Mouse (Mus musculus) v-Abl transformed pro-B cells (cell line): ENCODE results near the gene Psmd14.

ENCODE experiments used
- in situ Hi-C, 2 experiments: fragments of 400-800 bp; cut with MboI; formaldehyde crosslinking; loops; one replicate each; pipeline ENCODE4 v1.15.1; 2025; ENCODE audit not compliant: unreplicated experiment in 2 of 2

The Psmd14 gene

DNA sequence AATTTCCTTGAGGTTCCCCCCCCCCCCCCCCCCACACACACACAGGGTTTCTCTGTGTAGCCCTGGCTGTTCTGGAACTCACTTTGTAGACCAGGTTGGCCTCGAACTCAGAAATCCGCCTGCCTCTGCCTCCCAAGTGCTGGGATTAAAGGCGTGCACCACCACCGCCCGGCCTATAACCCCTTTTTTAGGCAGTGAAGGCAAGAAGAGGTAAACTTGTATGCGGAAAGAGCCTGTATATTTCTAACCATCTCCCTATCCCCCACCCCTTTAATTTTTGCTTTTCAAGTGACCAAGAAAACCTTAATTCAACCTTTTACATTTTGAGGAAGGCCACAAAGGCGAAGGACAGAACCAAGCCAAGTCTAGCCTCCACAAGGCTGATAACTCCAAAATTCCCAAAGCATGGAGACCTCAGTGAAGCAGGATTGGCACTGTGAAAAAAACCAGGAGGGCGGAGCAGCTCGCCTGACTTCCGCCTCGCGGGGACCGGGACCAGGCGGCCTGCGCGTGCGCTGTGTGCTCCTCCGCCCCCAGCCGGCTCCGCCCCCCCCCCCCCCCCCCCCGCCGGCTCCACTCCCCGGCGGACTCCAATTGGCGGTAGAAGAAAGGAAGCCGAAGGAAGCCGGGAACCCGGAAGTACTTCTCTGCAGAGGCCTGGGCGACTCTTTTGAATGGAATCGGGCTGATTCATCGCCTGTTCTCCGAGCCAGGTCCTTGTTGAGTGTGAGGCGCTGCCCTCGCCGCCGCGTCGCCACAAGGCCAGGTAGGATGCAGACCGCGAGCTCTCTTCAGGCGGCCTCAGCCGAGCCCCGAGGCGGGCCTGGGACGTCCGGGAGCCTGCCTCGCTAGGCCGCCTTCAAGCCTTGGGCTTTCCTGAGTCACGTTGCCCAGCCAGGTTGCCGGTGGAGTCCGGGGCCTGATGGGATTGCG, at the start of gene Psmd14:
Gene Psmd14, plus strand, starts transcription at position 587 of the 933 bp plus-strand sequence.
- in situ Hi-C loops: no loop called here

DNA sequence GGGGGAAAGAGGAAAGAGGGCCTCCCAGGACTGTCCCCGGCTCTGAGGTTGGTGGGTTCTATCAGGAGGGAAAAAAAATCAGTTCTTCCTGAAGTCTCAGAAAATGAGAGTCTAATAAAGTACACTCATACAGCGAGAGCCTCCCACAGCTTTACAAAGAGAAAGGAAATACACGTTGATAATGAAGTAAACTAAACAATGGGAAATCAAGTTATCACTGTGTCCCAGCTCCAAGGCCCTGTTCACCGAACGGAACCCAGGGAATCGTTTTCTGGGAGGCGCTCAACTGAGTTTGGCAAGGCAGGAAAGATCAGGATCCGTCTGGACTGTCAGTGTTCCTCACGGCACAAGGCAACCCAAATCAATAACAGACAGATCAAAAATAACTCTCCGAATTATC, 48.7 kb upstream of the Psmd14 start:
- in situ Hi-C loops: loop anchor here (10.0 to 25.0 kb wide), 3 partner anchors 622 to 962 kb away; no protein-coding TSS in a partner anchor

DNA sequence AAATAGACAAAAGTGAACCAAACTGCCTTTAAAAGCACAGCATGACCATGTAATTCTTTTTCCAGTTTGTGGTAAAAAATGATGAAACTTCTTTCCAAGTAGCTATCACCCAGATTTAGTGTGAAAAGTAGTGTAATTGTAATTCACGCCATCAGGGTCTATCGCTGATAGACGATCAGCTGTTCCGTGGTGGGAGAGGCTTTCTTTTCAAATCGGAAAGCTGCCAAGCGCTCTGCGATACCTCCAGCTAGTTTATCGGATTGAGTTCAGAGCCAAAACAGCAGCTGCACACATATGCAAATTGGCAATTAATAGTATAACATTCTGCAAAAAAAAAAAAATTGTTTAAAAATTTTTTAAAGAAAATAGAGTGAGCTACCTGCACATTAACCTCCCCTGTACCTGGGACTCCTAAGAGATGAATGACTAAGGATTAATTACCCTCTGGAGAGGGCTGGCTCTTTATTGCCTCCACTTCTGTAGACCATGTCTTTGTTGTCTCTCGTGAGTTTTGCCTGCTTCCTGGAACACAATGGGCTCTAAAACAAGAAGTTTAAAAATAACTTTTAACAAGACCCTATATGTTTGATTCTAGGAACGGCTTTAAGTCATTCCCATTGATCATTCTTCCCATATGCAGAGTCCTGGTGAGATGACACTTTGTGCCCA, 47.8 kb upstream of the Psmd14 start:
- in situ Hi-C loops: loop anchor here (10.0 to 25.0 kb wide), 3 partner anchors 621 to 961 kb away; no protein-coding TSS in a partner anchor

DNA sequence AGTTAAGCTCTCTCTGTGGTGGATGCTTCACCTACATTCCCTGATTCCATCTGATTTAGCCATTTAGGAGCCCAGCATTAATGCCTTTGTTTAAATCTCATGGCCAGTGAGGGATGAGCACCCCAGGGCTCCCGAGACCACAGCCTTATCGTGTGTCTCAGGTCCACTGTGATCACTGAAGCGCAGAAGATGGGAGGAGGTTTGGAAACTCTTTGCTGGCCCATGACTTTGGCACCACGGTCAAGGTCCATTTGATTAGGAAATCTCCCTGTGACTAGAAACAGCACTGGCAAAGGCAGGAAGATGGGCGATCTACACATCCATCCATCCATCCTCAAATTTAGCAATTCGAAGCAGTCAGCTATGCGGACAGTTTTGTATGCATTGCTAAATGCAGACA, 44.1 kb upstream of the Psmd14 start:
- in situ Hi-C loops: loop anchor here (5.0 to 25.0 kb wide), 4 partner anchors 300 to 957 kb away; no protein-coding TSS in a partner anchor

DNA sequence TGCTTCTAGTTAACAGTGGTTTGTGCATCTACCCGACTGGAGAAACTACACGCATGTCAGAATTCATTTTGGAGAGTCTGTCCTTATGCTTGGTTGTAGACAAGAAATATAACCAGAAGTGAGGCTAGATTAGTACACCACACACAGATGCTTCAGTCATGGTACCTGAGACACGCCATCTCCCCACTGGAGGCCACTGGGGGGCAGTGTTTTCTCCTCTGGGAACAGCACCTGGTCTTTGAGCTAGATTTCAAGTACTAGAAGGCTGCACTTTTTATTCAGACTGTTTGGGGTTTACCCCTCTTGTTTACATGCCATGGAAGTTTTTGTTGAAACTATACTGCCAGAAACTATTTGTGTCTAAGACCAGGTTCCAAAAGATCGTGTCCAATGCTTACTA, 43.2 kb upstream of the Psmd14 start:
- in situ Hi-C loops: loop anchor here (5.0 to 25.0 kb wide), 4 partner anchors 299 to 957 kb away; no protein-coding TSS in a partner anchor

DNA sequence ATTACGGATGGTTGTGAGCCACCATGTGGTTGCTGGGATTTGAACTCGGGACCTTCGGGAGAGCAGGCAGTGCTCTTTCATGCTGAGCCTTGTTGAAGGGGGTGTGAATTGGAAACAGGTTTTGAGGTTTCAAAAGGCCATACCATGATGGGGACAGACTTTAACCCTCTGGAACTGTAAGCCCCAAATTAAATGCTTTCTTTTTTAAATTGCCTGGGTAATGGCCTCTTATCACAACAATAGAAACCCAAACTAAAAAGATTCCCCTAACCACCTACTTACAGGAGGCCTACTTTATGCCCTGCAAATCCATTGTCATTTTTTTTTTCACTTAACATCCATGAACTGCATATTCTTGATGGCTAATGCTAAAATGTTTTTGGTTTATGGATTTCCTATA, 36.9 kb upstream of the Psmd14 start:
- in situ Hi-C loops: loop anchor here in 1 of 2 experiments (25.0 kb wide), 1 partner anchor 613 kb away; no protein-coding TSS in a partner anchor

DNA sequence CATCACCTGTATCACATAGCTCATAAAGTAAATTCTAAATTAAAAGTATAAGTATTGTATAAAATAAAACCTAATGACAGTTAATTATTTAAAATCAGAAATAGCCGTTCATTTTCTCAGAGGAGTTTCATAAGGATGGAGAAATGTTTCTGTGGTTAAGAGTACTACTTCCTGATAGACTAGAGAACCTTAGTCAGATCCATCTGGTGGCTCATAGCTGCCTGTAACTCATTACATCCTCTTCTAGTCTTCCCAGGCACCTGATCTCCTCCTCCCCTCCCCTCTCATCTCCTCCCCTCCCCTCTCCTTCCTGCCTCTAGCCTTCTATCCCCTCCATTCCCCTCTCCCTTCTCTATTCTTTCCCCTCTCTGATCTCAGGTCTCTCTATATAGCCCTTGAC, 29.9 kb upstream of the Psmd14 start:
- in situ Hi-C loops: no loop called here

DNA sequence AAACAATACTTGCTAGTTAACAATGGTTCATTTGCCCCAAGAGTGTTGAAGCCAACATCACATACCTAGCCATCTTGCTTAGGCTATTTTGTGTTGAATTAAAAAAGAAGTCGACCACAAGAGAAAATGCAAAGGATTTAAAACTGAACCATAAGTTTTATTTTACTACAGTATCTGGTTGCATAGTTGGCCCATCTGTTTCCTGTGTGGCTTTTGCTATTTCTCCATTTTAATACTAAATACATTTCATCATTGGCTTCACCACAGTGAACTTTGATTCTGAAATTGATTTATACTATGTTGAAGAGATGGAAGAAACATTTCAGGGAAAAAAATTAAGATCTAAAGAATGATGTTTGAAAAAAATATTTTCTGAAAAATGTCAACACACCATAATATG, 25.0 kb upstream of the Psmd14 start:
- in situ Hi-C loops: no loop called here

DNA sequence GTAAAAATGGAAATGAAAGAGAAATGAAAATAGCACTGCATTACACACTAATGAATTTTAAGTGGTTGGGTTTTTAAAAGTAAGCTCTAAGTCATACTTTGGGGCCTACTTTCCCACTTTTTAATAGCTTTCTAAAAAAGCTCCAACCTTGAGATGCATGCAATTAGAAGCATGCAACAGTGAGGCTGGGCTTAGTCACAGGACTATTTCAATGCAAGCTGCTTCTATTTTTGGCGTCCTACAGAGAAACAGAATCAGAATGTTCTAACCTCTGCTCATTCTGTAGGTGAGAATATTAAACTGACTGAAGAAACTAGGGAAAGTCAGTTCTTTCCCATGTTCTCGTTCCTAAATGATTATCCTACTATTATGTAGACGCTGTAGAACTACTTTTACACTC, 22.4 kb upstream of the Psmd14 start:
- in situ Hi-C loops: no loop called here

DNA sequence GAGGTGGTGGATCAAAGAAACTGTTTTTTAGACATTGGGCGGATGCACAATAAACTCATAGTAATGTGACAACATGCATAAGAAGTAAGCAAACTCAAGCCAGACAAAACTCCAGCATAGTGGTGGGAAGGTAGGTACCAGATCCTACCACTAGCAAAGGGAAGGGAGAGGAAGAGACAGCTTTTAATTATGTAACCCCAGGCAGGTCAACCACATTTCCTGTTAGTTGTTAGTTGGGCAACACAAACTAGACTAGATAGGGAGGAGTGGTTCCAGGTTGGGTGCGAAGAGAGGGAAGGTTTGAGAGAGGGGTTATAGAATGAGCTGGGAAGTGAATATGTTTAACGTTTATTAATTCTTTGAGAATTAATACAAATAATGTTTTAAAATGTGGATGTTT, 1.9 kb upstream of the Psmd14 start:
- in situ Hi-C loops: no loop called here

DNA sequence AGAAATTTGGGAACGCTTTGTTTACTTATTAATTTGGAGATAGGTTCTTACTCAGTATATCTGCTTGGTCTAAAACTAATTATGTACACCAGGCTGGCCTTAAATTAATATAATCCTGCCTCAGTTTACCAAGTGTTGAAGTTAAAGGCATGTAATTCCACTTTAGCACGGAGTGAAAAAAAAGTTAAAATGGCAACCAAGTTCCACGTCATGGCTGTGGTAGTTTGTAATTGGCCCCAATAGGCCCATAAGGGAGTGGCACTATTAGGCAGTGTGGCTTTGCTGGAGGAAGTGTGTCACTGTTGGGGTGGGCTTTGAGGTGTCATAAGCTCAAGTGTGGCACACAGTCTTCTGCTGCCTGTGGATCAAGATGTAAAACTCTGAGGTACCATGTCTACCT, 1.0 kb downstream of the Psmd14 start:
- in situ Hi-C loops: no loop called here

DNA sequence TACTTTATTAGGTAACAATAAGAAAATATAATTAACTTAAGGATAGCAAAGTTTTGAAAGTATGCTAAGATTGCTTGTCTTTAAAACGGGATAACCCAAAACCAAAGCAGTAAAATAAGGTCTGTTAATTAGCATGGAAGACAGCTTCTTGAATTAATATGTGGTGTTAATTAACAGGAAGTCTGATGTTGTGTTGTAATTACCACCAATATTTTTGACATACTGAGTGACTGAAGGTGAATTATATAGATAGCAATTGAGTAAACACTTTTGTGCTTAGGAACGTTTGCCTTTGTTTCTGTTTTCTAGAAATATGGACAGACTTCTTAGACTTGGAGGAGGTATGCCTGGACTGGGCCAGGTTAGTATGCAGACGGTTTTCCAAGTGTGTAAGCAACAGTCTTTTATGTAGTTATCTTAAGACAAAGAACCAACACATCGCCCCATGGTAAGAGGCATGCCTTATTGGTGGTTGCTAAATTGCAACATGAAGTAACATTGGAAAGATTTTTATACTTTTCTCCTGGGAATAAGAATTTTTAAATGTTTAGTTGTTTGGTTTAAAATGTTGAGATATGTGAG, 11.0 kb downstream of the Psmd14 start:
- in situ Hi-C loops: no loop called here

DNA sequence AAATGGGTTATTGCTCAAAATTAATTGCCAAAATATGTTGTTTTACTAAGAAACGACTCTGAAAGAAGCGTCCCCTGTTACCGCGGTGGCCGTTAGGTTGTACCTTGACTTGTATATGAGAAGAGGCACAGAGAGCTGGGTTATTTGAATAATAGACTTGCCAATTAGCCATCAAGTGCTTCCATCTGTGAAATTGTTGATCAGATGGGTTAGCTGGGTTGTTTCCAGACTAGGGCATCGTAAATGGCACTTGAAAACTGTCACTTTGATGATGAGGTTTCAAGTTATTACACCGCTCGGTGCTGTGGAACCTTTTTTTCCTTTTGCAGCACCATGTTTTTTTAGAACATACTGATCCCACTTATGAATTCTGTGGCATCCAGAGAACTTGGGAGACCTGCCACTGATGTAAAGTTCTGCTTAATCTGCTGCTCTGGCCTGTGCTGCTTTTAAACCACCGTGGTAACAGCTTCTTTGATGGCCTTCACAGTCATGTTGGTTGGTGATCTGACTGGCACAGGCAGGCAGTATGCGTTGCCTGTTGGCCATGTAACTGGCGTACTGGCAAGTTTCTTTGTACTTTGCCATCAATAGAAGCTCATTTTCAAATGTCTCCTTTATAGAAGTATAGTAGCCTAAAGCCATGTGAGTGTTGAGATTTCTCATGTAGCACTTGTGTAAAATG, 21.4 kb downstream of the Psmd14 start:
- in situ Hi-C loops: no loop called here

DNA sequence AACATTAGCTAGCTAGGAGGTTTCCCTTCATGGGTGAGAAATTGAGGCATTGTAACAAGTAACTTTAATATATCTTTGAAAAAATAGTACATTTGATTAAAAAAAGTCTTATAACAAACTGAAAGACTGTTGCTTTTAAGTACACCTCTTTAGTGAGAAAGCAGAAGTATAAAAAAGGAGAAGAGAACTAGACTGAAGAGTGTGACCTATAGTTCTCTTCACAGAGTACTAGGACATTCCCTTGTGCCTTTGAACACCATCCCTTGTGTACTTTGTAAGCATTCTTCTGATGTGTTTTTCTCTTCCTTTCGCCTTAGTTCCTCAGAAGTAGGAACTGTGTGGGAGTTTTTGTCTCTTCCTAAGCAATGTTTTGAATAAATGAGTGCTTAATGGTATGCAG, 22.7 kb downstream of the Psmd14 start:
- in situ Hi-C loops: no loop called here

DNA sequence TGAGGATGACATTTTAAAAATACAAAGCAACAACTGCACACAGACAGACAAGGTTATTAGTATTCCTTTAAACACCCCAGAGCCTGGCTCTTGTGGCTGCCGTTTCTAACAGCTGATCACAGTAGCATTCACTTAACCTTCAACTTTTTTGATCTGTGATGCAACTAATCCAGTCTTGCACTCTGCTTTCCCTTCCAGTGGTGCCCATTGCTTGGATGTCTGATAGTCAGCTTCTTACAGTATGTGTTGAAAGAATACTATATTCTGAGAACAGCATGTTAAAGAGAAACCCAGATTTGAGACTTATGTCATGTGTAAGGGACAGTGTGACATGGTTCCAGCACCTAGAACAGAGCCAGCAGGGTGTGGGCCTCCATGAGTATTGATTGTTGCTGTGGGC, 34.6 kb downstream of the Psmd14 start:
- in situ Hi-C loops: no loop called here

DNA sequence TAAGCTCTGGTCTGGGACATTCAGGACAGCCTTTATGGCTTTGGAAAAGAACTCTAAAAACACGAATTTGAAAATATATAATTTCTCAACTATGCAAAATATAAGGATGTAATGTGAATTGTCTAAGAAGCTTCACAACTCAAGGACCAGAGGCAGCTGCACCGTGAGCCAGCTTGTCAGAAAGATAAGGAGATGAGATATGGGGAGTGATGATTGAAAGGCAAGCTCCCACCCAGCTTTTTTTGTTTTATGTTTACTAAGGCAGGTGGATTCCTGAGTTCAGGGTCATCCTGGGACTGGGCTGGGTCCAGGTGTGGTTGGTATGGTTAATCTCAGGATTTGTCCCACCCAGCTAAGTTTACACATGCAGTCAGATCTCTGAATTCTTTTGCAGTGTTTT, 35.1 kb downstream of the Psmd14 start:
- in situ Hi-C loops: no loop called here

DNA sequence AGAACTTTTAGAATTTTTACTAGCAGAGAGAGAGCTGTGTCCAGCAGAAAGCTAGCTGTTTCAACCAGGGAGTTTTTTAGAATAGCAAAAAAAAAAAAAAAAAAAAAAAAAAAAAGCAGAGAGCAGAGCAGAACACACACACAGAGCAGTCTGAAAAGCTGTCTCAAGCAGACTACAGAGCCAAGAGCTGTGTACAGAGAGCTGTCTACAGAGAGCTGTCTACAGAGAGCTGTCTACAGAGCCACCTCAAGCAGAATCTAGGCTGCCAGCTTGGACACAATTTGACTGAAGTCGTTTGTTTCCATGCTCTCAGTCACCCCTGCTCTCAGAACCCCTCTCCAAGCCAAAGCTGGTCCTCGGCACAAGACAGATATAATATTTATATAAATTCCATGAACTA, 35.9 kb downstream of the Psmd14 start:
- in situ Hi-C loops: no loop called here

DNA sequence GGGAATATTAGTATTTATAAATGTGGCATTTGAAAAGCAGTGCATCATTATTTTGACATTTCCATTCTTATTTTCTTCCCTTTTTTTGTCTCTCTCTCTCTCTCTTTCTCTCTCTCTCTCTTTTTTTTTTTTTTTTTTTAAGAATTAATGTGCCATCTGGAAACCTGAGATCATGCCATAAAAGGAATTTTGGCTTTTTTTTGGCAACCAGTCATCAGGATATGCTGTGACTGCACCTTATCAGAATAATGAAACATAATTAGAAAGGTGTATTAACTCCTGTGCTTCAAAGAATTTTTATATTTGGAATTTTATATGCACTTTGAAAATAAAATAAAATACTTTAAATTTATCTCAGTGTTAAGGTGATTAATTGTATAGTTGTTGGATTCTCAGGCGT, 39.2 kb downstream of the Psmd14 start:
- in situ Hi-C loops: no loop called here

DNA sequence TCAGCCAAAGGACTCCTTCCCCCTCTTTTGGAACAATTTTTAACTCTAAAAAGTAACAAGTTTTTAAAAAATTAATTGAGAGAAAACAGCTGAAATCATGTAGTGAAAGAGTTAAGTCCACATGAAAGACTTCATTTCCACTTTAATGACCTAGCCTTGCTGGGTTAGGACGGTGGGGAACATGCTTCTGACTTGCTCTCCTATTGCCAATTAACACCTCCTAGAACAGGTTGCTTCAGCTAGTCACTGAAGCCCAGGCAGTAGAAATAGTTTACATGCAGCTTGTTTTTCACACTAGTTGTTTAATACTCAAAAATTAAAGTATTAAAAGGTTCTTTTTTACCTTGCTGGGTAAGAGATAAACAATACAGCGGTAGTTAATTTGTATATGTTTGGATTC, 39.8 kb downstream of the Psmd14 start:
- in situ Hi-C loops: no loop called here

DNA sequence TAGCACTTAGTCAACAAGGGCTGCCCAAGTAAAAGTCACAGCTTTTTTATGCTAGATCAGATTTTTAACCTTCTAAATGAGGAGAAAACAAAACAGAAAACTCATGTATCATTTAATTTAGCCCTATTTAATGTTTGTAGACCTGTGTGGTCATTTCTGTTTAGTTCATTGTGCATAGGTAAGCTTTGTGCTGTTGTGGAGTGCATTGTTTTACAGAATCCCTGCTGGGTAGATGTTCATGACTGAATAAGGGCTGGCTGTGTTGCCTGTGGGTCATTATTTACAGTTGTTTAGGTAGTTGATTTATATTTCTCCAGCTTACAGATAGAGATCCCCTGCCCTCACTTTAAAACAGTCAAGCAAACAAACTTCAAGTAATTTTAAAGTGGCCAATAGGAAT, 40.9 kb downstream of the Psmd14 start:
- in situ Hi-C loops: no loop called here

DNA sequence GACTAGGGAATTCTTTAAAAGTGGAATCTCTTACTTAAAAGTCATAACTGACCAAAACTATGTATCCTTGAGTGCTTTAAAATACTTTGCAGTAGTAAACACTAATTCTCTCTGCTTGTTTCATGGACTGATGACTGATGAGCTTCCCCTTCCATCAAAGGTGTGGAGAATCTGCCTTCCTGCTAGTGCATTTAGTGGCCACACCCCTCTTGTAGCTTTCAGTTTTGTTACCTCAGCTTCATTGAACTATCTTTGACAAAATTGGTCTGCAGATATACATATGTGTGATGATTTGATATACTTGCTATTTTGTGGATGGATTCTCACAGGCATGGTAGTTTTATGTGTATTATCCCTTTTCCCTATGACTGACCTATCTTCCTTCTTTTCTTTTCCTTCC, 43.5 kb downstream of the Psmd14 start:
- in situ Hi-C loops: no loop called here
